Mouse (Mus musculus) kidney, postnatal 14 days (tissue): ENCODE data around the gene 1700113H08Rik.
A peak's percentile ranks its signal among the peaks of the same experiment; 100 is the strongest.

Experiments
- DNase-seq: peaks from one replicate; pipeline ENCODE4 v3.0.0; 2022; ENCODE audit warnings: mixed read lengths

1700113H08Rik gene

DNA sequence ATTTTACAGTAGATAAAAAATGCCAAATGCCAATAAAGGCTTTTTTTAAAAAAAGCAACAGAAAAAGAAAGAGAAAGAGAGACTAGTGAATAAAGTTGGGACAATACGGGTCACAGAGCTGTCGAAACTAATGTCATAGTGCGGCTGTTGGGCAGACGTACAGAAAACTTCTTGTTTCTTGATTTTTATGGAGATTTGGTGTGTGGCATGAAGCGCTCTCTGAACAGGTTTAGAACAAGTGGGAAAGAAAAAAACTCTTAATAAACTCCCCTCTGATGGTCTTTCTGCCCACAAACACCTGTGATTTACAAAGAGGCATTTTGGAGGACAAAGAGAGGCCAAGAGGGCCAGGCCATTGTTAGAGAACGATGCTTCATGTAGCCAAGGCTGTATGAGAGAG lies 1.6 kb downstream of the 1700113H08Rik start:
- no peak for DNase-seq

GRCm38 (mm10) chr10:87084236-87084635 lies 26.4 kb downstream of the 1700113H08Rik start:
- no peak for DNase-seq

DNA sequence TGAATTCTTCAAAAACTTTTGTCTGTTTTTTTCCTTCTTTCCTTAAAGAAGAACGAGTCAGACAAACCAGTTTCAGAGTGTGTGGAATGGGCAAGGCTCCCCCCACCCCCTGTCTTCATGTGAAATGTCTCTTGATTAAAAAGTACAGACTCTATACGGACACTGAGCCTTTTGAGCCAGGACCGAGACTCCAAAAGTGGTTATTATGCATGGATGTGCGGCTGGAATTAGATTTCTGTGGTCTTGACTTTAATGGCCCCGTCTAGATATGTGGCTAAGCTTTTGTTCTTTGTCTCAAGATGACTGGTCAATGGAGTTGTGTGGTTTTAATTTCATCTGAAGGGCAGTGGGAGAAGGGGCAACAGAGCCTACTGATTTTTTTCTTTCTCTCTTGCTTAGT lies 29.8 kb downstream of the 1700113H08Rik start:
- DNase-seq: no peak

DNA sequence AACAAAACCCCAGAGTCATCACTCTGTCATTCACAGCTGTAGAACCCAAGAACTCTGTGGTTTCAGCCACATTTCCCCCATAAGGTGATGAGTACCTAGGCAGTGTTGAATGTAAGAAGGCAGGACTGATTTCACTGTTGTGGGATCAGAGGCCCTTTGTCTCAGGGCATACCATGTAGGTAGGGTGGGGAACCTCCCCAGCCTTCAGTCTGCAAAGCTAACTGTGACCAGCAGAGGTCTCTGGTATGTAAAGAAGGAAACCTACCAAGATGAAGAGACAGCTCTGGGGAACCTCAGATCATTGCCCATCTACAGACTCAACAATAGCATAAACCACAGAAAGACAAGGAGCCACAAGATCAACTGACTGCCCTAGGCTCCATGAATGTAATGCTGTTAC lies 36.4 kb downstream of the 1700113H08Rik start:
- DNase-seq: peak; percentile 8

- no peak for DNase-seq
Measured at GRCm38 (mm10) chr10:87098722-87099121, 40.9 kb downstream of the 1700113H08Rik start.

- DNase-seq: no peak
Measured at GRCm38 (mm10) chr10:87100668-87101067, 42.8 kb downstream of the 1700113H08Rik start.

GRCm38 (mm10) chr10:87101265-87101950 lies 43.6 kb downstream of the 1700113H08Rik start:
- DNase-seq: no peak

DNA sequence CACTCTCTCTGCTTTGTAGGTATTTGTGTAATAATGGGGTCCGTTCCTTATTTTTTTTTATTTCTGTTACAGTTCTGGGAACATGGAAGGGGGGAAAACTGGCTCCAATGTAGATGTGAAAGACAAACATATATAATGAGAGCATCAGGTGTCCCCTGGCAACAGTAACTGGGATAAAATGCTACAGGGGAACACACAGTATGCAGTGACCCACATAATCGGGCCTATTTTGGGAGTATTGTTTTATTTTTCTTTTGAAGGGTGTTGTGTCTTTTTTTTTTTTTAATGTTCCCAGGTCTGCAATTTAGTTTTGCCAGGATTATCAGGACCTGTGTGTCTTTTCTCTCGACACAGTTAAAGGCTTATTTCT lies 44.1 kb downstream of the 1700113H08Rik start:
- DNase-seq: no peak

- DNase-seq: no peak
Measured at GRCm38 (mm10) chr10:87102455-87102854, 44.6 kb downstream of the 1700113H08Rik start.

DNA sequence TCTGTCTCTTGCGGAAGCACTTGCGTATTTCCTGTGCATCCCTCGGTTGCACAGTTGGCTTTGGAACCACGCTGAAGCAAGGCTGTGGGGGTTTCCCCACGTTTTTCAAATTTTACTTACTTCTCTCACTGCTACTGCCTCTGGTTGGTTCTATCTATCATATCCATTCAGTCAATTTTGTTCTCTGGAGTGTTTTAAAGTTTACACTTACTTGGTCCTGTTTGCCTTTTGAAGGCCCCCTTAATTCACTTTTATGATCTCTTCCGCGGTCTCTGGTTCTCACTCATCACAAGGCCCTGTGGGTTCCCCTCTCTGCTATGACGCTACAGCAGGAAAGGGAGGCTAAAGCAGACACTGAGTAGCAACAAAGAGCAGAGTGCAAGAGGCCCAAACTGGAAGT lies 45.4 kb downstream of the 1700113H08Rik start:
- no peak for DNase-seq

DNA sequence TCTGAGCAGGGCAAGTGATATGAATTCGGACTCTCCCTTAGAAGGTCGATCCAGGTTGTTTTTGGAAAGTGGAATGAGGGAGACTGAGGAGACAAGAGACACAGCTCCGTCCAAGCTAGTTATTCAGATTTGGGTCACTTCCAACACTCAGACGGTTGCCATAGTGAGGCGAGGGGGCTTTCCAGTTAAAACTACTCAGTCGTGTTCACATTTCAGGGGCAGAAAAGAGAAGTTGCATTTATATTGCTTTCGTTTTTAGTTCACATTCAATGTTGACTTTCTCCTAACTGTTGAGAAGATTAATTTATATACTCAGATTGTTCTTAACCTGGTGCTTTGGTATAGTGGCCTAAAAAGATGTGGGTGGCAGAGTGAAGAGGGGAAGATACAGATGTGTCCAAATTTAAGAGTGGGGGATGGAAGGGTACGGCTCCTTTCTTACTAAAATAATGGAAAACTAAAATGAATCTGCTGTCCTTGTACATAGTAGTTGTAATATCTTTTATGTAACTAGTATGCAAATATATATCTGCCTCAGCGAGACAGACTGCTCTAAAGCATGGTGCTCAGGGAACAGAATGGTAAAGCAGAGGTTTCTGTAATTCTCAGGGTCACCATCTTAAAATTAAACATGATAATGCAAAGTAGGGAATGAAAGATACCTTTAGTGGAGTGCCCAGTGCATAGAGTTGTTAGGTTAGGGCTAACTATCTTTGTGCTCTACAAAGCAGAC lies 49.9 kb downstream of the 1700113H08Rik start:
- DNase-seq: no peak

DNA sequence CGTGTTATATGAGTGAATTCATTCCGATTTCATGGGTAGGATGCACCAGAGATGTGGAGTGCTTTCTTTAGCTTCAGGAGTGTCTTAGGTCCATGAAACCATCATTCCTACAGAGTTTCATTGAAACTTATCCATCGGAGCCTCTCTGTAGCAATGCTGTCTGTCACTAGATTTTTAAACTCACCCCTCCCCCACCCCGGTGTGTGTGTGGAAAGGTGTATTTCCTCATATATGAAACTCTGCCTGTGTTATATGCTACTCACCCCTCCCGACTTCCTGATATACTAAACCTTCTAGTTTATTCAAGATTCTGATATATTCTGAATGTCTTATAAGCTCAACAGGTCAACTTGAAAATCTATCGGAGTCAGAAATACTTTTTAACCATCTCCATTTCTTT lies 50.5 kb downstream of the 1700113H08Rik start:
- no peak for DNase-seq

GRCm38 (mm10) chr10:87109038-87109771 lies 51.4 kb downstream of the 1700113H08Rik start:
- DNase-seq: no peak

- DNase-seq: no peak
Measured at GRCm38 (mm10) chr10:87110909-87111308, 53.1 kb downstream of the 1700113H08Rik start.

DNA sequence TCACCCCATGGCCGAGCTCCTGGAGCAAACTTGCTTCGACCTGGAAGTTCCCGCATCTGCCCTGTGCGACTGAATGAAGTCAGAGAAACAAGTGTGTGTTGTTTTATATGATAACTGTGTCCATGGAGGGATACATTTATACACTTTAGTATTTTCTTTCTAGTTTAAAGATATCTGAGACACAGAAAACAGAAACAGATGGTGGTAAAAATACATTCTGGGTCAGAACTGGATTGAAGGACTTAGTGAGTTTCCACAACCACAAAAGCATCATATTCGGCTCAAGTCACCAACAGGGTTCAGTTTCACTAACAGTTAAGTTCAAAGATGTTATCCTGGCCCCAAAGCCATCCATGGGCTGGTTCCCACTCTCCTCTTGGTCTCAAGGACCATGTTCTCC lies 67.2 kb downstream of the 1700113H08Rik start:
- DNase-seq: no peak

- no peak for DNase-seq
Measured at GRCm38 (mm10) chr10:87126186-87126824, 68.5 kb downstream of the 1700113H08Rik start.

GRCm38 (mm10) chr10:87151050-87151449 lies 93.2 kb downstream of the 1700113H08Rik start:
- DNase-seq: no peak

DNA sequence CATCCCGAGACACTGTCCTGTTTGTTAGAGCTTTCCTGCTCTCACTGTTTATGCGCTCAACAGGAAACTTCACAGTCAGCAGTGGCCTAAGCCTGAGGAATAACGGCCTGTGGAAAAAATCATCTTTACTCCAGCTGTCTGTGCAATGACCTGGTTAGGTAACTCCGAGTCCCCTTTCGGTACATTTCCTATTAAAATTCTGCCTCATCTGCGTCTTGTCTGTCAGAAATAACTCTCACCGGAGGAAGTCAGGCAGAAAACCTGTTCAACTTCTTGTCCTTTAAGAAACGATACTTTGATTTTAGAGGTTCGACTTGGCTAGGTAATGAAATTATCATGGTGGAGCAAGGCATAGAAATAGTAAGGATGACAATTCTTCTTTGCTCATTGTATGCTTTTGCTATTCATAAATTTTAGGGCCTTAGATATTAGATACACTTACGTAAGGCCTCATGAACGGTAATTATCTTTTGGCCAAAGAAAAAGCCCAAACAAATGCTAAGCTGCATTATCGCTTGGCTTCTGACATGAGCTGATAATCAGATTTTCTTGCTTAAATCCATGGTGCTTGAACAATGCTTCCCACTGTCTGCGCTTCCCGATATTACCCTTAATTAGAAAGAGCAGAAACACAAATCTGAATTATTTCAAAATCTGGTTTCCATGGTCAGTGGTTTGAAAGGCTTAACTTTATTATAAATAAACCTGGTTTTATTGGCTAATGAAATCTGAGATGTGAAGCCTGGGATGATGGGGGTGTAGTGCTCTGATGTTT lies 96.1 kb downstream of the 1700113H08Rik start:
- no peak for DNase-seq

DNA sequence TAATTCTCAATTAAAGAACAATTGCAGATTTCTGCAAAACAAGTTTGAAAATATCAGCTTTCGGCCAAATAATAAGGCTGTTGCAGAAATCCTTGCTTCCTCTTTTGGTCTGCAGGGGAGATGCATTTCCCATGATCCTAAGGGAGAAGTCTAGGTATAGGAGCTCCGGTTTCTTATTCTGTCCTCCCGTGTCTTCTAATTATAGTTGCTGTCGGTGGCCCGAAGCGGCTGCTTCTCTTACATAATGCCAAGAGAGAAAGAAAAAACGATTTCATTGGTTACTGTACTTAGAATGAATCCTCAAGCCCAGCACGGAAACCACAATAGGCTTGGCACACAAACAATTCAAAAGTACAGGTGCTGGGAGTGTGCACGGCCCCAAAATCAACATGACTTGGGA lies 101.9 kb downstream of the 1700113H08Rik start:
- DNase-seq: no peak

DNA sequence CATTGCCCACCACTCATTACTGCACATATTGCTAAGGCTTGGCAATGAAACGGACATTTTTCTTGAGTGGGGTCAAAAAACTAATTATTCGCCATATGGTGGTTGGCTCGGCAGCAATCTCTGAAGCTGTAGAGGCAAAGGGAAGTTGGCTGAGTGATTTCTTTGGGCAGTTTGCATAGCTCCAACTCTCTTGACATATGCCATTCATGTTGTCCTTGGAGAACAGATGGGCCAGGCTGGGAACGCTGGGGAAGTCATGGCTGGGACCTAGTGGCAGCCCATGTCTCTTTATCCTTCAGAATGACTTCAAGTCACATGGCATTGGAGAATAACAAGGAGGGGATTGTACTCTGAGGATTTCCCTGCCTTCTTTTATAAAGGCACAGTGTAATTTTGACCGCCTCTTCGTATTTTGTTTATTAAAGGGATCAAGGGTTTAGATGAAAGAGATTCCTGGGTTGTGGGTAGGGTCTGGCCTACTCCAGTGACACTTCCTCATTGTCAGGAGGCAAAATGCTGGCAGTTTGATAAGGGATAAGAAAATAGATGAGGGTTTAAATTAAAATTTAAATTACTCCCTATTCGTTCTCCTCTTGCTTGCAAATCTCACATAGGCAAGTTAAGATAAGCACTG lies 138.4 kb downstream of the 1700113H08Rik start:
- DNase-seq: no peak

- DNase-seq: no peak
Measured at GRCm38 (mm10) chr10:87198720-87199119, 140.9 kb downstream of the 1700113H08Rik start.

DNA sequence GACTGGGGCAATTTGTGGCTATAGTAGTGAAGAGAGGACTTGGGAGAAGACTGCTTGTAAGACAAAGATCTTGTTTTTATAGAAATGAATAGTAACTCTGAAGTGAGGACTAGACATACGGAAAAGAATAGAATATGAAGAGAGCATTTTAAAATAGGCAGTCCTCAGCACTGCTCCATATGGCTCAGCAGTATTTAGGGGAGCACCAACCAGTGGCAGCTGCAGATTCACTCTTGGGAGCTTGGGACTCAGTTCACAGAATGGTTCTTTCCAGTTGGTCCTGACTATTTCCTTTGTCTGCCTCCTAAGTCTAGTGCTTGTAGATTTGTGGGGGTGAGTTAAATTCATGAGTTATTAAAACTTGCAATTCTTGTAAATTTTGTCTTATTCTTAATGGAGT lies 151.6 kb downstream of the 1700113H08Rik start:
- no peak for DNase-seq
